Mouse (Mus musculus): Measurements from ENCODE around the gene Ly6g6d.

Gene Ly6g6d

DNA sequence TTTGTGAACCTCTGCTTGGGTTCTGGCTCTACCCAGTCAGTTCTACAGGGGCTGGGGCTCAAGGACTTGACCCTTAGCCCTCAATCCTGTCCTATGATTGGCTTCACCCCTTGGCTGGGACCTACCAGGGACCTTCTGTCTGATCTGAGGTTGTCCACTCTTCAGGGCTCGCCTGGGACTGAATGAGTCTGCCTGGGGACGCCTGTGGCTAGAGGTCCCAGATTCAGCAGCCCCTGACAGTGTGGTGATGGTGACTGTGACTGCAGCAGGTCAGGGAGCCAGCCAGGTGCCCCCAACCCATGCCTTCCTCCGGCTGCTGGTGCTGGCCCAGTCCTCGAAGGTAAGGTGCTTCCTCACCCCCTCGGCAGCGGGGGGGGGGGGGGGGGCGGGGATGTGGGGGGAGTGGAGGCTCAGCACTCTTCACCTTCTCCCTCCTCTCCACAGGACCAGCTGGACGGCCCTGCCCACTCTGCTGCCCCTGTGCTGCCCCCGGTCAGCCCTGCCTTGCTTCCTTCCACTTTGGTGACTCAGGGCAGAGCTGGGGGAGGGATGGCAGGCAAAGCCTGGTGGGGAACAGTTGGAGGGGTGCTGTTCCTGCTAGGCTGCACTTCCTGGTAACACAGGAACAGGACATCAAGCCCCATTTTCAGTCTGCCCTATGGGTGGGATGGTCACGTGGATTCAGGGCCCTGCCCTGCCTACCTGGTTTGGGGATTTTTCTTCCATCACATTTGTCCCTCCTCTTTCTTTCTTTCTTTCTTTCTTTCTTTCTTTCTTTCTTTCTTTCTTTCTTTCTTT, 53.0 kb downstream of the Ly6g6d start:
- in situ Hi-C loops (cut with MseI, MboI), result loop anchor here (5.0 to 25.0 kb wide), 2 partner anchors 82 to 87 kb away; partner anchors contain the start of genes Ly6g5c (in 2 of the 2), Csnk2b (in 1 of the 2), Gpank1 (in 1 of the 2) and Ly6g5b (in 1 of the 2)

DNA sequence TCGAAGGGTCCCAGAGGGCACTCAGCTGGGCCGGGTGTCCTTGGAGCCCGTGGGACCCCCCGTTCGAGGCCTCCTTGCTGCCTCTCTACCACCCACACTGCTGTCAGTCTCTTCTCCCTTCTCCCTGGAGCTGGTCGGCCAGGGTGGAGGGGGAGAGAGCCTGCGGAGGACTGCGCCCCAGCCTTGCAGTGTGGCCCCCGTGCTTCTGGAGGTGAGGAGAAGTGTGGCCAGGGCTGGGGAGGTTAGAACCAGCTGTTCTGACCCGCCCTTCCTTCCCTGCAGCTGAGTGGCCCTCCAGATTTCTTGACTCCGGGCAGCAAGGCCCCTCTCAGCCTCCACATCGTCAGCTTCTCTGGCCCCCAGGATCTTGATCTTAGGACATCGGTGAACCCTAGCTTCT, 53.6 kb downstream of the Ly6g6d start:
- in situ Hi-C loops (cut with MseI, MboI), result loop anchor here (5.0 to 25.0 kb wide), 2 partner anchors 83 to 88 kb away; partner anchors contain the start of genes Ly6g5c (in 2 of the 2), Csnk2b (in 1 of the 2), Gpank1 (in 1 of the 2) and Ly6g5b (in 1 of the 2)

- in situ Hi-C loops (cut with MseI, MboI), result loop anchor here (5.0 to 25.0 kb wide), 2 partner anchors 84 to 89 kb away; partner anchors contain the start of genes Ly6g5c (in 2 of the 2), Csnk2b (in 1 of the 2), Gpank1 (in 1 of the 2) and Ly6g5b (in 1 of the 2)
Observed at GRCm38 (mm10) chr17:35023756-35024155, 54.1 kb downstream of the Ly6g6d start.

- in situ Hi-C loops (cut with MseI, MboI), result loop anchor here (5.0 to 25.0 kb wide), 2 partner anchors 84 to 89 kb away; partner anchors contain the start of genes Ly6g5c (in 2 of the 2), Csnk2b (in 1 of the 2), Gpank1 (in 1 of the 2) and Ly6g5b (in 1 of the 2)
Observed at GRCm38 (mm10) chr17:35023221-35023620, 54.6 kb downstream of the Ly6g6d start.

DNA sequence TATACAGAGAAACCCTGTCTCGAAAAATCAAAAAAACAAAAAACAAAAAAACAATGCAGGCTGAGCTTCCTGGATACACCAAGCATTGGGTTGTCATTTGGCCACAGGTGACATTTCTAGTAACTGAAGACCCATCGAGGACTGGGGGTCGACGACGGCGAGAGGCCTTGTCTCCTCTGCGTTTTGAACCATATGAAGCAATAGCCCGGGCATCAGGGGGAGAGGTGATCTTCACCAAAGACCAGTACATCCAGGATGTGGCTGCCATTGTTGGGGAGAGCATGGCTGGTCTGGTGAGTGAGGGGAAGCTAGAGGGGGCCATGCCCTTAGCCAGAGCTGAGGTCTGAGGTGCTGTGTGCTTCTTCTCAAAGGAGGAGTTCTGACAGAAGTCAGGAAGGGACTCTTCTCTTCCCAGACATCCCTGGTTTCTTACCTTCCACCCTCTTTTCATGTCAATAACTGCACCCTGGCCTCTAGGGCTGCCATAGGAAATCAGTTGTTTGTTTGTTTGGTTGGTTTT, 55.3 kb downstream of the Ly6g6d start:
- in situ Hi-C loops (cut with MseI, MboI), result loop anchor here (5.0 to 25.0 kb wide), 2 partner anchors 85 to 90 kb away; partner anchors contain the start of genes Ly6g5c (in 2 of the 2), Csnk2b (in 1 of the 2), Gpank1 (in 1 of the 2) and Ly6g5b (in 1 of the 2)

- in situ Hi-C loops (cut with MseI, MboI), result loop anchor here (5.0 to 25.0 kb wide), 2 partner anchors 85 to 90 kb away; partner anchors contain the start of genes Ly6g5c (in 2 of the 2), Csnk2b (in 1 of the 2), Gpank1 (in 1 of the 2) and Ly6g5b (in 1 of the 2)
Observed at GRCm38 (mm10) chr17:35021842-35022477, 55.9 kb downstream of the Ly6g6d start.
